Mouse (Mus musculus): ENCODE measurements at regions not wholly inside any gene's neighbourhood (a gene's known extent, or its start where the extent isn't known, plus 50 kb on each side); places are given as distances from the start of the nearest gene placed in this dataset.

DNA sequence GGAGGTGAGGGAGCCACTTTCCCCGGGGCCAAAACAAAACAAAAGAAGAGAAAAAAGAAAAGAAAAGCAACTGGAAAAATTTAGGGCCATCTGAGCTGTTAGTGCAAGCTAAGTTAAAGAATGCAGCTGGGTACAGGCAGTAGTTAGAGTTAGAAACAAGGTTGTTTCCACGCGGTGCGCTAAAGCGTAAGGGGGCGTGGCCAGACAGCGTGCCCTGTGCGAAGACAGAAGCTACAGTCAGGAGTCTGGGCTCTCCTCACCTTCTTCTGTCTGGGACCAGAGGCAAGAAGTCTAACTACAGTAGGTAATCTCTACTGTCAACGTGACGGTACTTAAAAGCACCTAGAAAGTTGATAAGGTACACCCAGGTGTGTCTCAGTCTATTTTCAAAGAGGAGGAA, 435.9 kb downstream of the Vrk1 start:
- DNase-seq (ENCODE audit: low read depth, low spot score) = peak; percentile 43
- Histone ChIP-seq H3K9ac (ENCODE audit: insufficient read depth, low read depth, low read length, poor library complexity, severe bottlenecking) (no peak overlapping the region), H3K9me3 (ENCODE audit: control insufficient read depth, insufficient read depth, low read depth, low read length) (no peaks in the 10 kb centered on the region), H3K4me1 (ENCODE audit: control insufficient read depth in 2 of 2, insufficient read depth in 2 of 2, low read length in 2 of 2, poor library complexity in 1 of 2) (peaks cover 8 to 18% of the 10 kb centered on the region in 2 experiments; a peak in 2 of 4 replicates), H3K27ac (ENCODE audit: insufficient read depth, low read depth, low read length, poor library complexity, severe bottlenecking) (no peak overlapping the region), H3K4me3 (ENCODE audit: insufficient read depth in 1 of 2, low read depth in 1 of 2, low read length in 2 of 2, poor library complexity in 1 of 2, severe bottlenecking in 1 of 2) (no peak overlapping the region), H3K36me3 (ENCODE audit: control insufficient read depth, insufficient read depth, low read length, poor library complexity, severe bottlenecking) (no peaks in the 10 kb centered on the region)
- in situ Hi-C loops (cut with MboI; ENCODE audit: low sequenced_read_pairs in 2 of 2, unreplicated experiment in 2 of 2) = no loop called here
- no peak for TF ChIP-seq ZC3H11A (IDR thresholded peaks at IDR 0.05; ENCODE audit: borderline replicate concordance, low read depth, low read length)
- TF ChIP-seq HCFC1 (IDR thresholded peaks at IDR 0.05; ENCODE audit: borderline replicate concordance, insufficient read depth, low read length) = no peak
- no peak for TF ChIP-seq MAFK (IDR thresholded peaks at IDR 0.05; ENCODE audit: insufficient read depth, low read depth, low read length)
- no peak for TF ChIP-seq CHD2 (IDR thresholded peaks at IDR 0.05; ENCODE audit: low read depth, low read length)
- TF ChIP-seq ZNF384 (IDR thresholded peaks at IDR 0.05; ENCODE audit: low read depth, low read length) = no peak

DNA sequence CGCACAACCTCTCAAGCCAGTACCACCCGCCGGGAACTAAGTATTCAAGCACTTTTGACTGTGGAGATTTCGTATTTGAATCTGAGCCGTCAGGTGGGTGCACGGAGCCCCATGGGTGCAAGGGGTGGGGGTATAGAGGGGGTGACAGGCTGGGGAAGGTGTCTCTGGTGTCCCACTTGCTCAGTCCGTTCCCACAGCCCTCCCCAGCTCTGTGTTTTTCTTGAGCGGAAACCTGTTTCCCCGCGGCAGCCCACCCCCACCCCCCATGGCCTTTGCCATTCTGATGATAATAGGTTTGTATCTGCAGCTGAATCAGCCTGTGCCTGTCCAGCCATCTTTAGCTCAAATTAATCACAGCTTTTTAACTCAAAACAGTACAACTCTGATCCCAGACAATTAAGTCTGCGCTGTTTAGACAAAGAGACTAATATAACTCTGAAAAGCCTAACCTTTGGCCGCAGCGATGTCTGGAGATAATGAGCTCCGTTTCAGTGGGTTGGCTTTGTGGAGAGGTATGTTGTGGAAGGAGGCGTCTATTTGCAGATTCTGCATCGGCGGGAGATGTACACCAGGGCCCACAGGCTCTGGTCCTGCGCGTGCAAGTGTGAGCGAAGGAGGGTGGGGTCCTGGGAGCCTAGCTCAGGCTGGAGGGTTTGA, 437.0 kb downstream of the Vrk1 start:
- Histone ChIP-seq H3K9me3 (ENCODE audit: control insufficient read depth, insufficient read depth, low read depth, low read length) (no peaks in the 10 kb centered on the region), H3K4me3 (ENCODE audit: insufficient read depth in 1 of 2, low read depth in 1 of 2, low read length in 2 of 2, poor library complexity in 1 of 2, severe bottlenecking in 1 of 2) (peak overlapping the region in 1 of 2 experiments; percentile 20; a peak in 1 of 4 replicates), H3K9ac (ENCODE audit: insufficient read depth, low read depth, low read length, poor library complexity, severe bottlenecking) (no peak overlapping the region), H3K36me3 (ENCODE audit: control insufficient read depth, insufficient read depth, low read length, poor library complexity, severe bottlenecking) (no peaks in the 10 kb centered on the region), H3K27ac (ENCODE audit: insufficient read depth, low read depth, low read length, poor library complexity, severe bottlenecking) (peak overlapping the region; percentile 79), H3K4me1 (ENCODE audit: control insufficient read depth in 2 of 2, insufficient read depth in 2 of 2, low read length in 2 of 2, poor library complexity in 1 of 2) (peaks cover 8 to 18% of the 10 kb centered on the region in 2 experiments; a peak in 2 of 4 replicates)
- TF ChIP-seq ZNF384 (IDR thresholded peaks at IDR 0.05; ENCODE audit: low read depth, low read length) (no peak), HCFC1 (IDR thresholded peaks at IDR 0.05; ENCODE audit: borderline replicate concordance, insufficient read depth, low read length) (no peak), ZC3H11A (IDR thresholded peaks at IDR 0.05; ENCODE audit: borderline replicate concordance, low read depth, low read length) (no peak), CHD2 (IDR thresholded peaks at IDR 0.05; ENCODE audit: low read depth, low read length) (no peak), MAFK (IDR thresholded peaks at IDR 0.05; ENCODE audit: insufficient read depth, low read depth, low read length) (no peak; the same call in 1 of the 2 replicates)
- in situ Hi-C loops (cut with MboI; ENCODE audit: low sequenced_read_pairs in 2 of 2, unreplicated experiment in 2 of 2) = no loop called here
- peak; percentile 61 for DNase-seq (ENCODE audit: low read depth, low spot score)

DNA sequence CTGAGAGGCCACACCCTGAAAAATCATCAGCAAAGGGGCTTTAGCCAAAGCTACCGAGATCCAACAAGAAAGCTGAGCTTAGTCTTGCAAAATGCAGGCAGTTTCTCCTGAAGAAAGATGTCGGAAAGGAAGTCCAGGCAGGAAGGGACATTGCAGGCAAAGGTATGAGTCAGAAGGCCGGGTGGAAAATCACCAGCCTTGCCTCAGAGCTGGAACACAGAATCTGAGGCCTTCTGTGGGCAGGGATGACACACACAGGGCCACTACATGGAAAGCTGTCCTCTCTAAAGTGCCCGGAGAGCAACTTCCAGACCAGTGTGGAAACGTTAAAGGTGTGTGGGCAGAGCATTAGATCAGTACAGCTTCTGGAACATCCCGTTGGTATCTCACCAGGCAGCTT, 438.5 kb downstream of the Vrk1 start:
- Histone ChIP-seq H3K9me3 (ENCODE audit: control insufficient read depth, insufficient read depth, low read depth, low read length) (no peaks in the 10 kb centered on the region), H3K4me1 (ENCODE audit: control insufficient read depth in 2 of 2, insufficient read depth in 2 of 2, low read length in 2 of 2, poor library complexity in 1 of 2) (peaks cover 8 to 18% of the 10 kb centered on the region in 2 experiments; a peak in 2 of 4 replicates), H3K36me3 (ENCODE audit: control insufficient read depth, insufficient read depth, low read length, poor library complexity, severe bottlenecking) (no peaks in the 10 kb centered on the region), H3K27ac (ENCODE audit: insufficient read depth, low read depth, low read length, poor library complexity, severe bottlenecking) (no peak overlapping the region), H3K4me3 (ENCODE audit: insufficient read depth in 1 of 2, low read depth in 1 of 2, low read length in 2 of 2, poor library complexity in 1 of 2, severe bottlenecking in 1 of 2) (no peak overlapping the region), H3K9ac (ENCODE audit: insufficient read depth, low read depth, low read length, poor library complexity, severe bottlenecking) (no peak overlapping the region)
- in situ Hi-C loops (cut with MboI; ENCODE audit: low sequenced_read_pairs in 2 of 2, unreplicated experiment in 2 of 2) = no loop called here
- no peak for TF ChIP-seq CHD2 (IDR thresholded peaks at IDR 0.05; ENCODE audit: low read depth, low read length)
- TF ChIP-seq ZC3H11A (IDR thresholded peaks at IDR 0.05; ENCODE audit: borderline replicate concordance, low read depth, low read length) = no peak
- no peak for TF ChIP-seq HCFC1 (IDR thresholded peaks at IDR 0.05; ENCODE audit: borderline replicate concordance, insufficient read depth, low read length)
- no peak for TF ChIP-seq MAFK (IDR thresholded peaks at IDR 0.05; ENCODE audit: insufficient read depth, low read depth, low read length)
- TF ChIP-seq ZNF384 (IDR thresholded peaks at IDR 0.05; ENCODE audit: low read depth, low read length) = no peak
- no peak for DNase-seq (ENCODE audit: low read depth, low spot score)

DNA sequence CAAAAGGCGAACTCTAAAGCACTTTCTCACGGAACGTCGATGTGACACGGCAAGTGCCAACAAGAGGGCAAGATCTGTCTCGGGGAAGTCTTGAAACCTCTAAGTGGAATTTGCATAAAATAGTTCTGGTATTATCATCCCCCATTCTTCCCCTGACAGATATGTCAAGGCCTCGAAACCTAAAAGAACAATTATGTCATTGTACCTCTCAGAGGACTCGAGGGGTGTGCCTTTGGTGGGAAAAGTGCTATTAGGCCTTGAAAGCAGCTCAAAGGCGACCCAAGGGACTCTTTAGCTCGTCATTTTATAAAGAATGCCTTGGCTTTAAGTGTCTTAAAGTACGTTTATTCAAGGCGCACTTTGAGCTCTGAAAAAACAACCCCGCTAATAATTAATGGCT, 443.5 kb downstream of the Vrk1 start:
- no peaks in the 10 kb centered on the region for H3K9me3 ChIP-seq (ENCODE audit: control insufficient read depth, insufficient read depth, low read depth, low read length)
- H3K36me3 ChIP-seq (ENCODE audit: control insufficient read depth, insufficient read depth, low read length, poor library complexity, severe bottlenecking) = no peaks in the 10 kb centered on the region
- no peak overlapping the region for H3K9ac ChIP-seq (ENCODE audit: insufficient read depth, low read depth, low read length, poor library complexity, severe bottlenecking)
- H3K4me3 ChIP-seq (ENCODE audit: insufficient read depth in 1 of 2, low read depth in 1 of 2, low read length in 2 of 2, poor library complexity in 1 of 2, severe bottlenecking in 1 of 2) = no peak overlapping the region
- in situ Hi-C loops (cut with MboI; ENCODE audit: low sequenced_read_pairs in 2 of 2, unreplicated experiment in 2 of 2) = no loop called here
- no peak for DNase-seq (ENCODE audit: low read depth, low spot score)
- peaks cover 0 to 2% of the 10 kb centered on the region in 2 experiments; a peak in 1 of 4 replicates for H3K4me1 ChIP-seq (ENCODE audit: control insufficient read depth in 2 of 2, insufficient read depth in 2 of 2, low read length in 2 of 2, poor library complexity in 1 of 2)
- TF ChIP-seq ZC3H11A (IDR thresholded peaks at IDR 0.05; ENCODE audit: borderline replicate concordance, low read depth, low read length) (no peak), ZNF384 (IDR thresholded peaks at IDR 0.05; ENCODE audit: low read depth, low read length) (no peak), CHD2 (IDR thresholded peaks at IDR 0.05; ENCODE audit: low read depth, low read length) (no peak), HCFC1 (IDR thresholded peaks at IDR 0.05; ENCODE audit: borderline replicate concordance, insufficient read depth, low read length) (no peak), MAFK (IDR thresholded peaks at IDR 0.05; ENCODE audit: insufficient read depth, low read depth, low read length) (no peak)
- H3K27ac ChIP-seq (ENCODE audit: insufficient read depth, low read depth, low read length, poor library complexity, severe bottlenecking) = no peak overlapping the region

Data from ES-E14 (cell line).